Mouse (Mus musculus): ENCODE measurements around the gene Htr3b. TPM values are rescaled to one million over a fixed set of nuclear protein-coding genes. Genes with fewer than 3 reads are reported as not detected.

Gene Htr3b
- polyA plus RNA-seq, 1 experiment, result not detected

- DNase-seq, result no peak
- TF ChIP-seq CTCF (IDR thresholded peaks at IDR 0.05; ENCODE audit: insufficient read depth, low read length) (no peak), POLR2A (IDR thresholded peaks at IDR 0.05; ENCODE audit: borderline replicate concordance, extremely low read depth, low read depth, low read length) (no peak)
- H3K4me3 ChIP-seq (replicated peaks; ENCODE audit: extremely low read depth, low read depth, low read length), result no peak overlapping the region
- no peaks in the 10 kb centered on the region for H3K4me1 ChIP-seq (ENCODE audit: control insufficient read depth, insufficient read depth, low read length)
- 53% methylated on average over 1 of the region's 1 CpGs for WGBS
Observed at GRCm38 (mm10) chr9:48942349-48942748, 22.4 kb downstream of the Htr3b start.

DNA sequence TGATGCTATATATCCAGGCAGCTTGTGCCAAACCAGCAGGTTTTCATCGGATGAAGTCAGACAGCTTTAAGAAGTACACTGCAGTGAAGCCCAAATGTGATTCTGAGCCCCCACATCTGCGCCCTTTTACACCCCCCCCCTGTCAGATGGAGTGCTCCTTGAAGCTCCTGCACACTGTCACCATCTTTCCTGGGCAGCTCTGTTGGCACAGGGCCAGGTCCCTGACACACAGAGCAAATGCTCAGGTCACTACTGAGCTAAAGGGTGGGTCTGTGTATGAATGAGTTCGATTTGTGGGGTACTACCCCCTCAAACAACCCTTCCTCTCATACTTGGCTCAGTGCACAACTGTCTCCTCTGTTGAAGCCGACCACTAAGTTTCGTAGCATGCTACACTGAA lies 35.4 kb downstream of the Htr3b start:
- Histone ChIP-seq H3K4me3 (replicated peaks; ENCODE audit: extremely low read depth, low read depth, low read length) (no peak overlapping the region), H3K4me1 (ENCODE audit: control insufficient read depth, insufficient read depth, low read length) (no peaks in the 10 kb centered on the region)
- DNase-seq, result no peak
- 52% methylated on average over 5 of the region's 5 CpGs for WGBS
- TF ChIP-seq POLR2A (IDR thresholded peaks at IDR 0.05; ENCODE audit: borderline replicate concordance, extremely low read depth, low read depth, low read length) (no peak), CTCF (IDR thresholded peaks at IDR 0.05; ENCODE audit: insufficient read depth, low read length) (no peak)

- DNase-seq, result no peak
- Histone ChIP-seq H3K4me1 (ENCODE audit: control insufficient read depth, insufficient read depth, low read length) (no peaks in the 10 kb centered on the region), H3K4me3 (replicated peaks; ENCODE audit: extremely low read depth, low read depth, low read length) (no peak overlapping the region)
- TF ChIP-seq POLR2A (IDR thresholded peaks at IDR 0.05; ENCODE audit: borderline replicate concordance, extremely low read depth, low read depth, low read length) (no peak), CTCF (IDR thresholded peaks at IDR 0.05; ENCODE audit: insufficient read depth, low read length) (no peak)
- WGBS, result 55% methylated on average over 3 of the region's 3 CpGs
Observed at GRCm38 (mm10) chr9:48928781-48929180, 36.0 kb downstream of the Htr3b start.

- Histone ChIP-seq H3K4me1 (ENCODE audit: control insufficient read depth, insufficient read depth, low read length) (no peaks in the 10 kb centered on the region), H3K4me3 (replicated peaks; ENCODE audit: extremely low read depth, low read depth, low read length) (no peak overlapping the region)
- 72% methylated on average over 18 of the region's 18 CpGs for WGBS
- no peak for TF ChIP-seq CTCF (IDR thresholded peaks at IDR 0.05; ENCODE audit: insufficient read depth, low read length)
- DNase-seq, result no peak
Observed at GRCm38 (mm10) chr9:48916011-48916788, 48.6 kb downstream of the Htr3b start.

- no peaks in the 10 kb centered on the region for H3K4me1 ChIP-seq (ENCODE audit: control insufficient read depth, insufficient read depth, low read length)
- H3K4me3 ChIP-seq (replicated peaks; ENCODE audit: extremely low read depth, low read depth, low read length), result no peak within 1 kb of the TSS
- DNase-seq, result peak; percentile 5
- TF ChIP-seq POLR2A (IDR thresholded peaks at IDR 0.05; ENCODE audit: borderline replicate concordance, extremely low read depth, low read depth, low read length) (no peak), CTCF (IDR thresholded peaks at IDR 0.05; ENCODE audit: insufficient read depth, low read length) (no peak)
- WGBS, result 8% methylated on average over 9 of the region's 9 CpGs
Observed at GRCm38 (mm10) chr9:48910885-48911537, 53.8 kb downstream of the Htr3b start, which contains the start of gene Htr3a. Gene Htr3a (minus strand): TSS chr9:48911099.

- Histone ChIP-seq H3K4me3 (replicated peaks; ENCODE audit: extremely low read depth, low read depth, low read length) (no peak overlapping the region), H3K4me1 (ENCODE audit: control insufficient read depth, insufficient read depth, low read length) (no peaks in the 10 kb centered on the region)
- no peak for DNase-seq
- TF ChIP-seq CTCF (IDR thresholded peaks at IDR 0.05; ENCODE audit: insufficient read depth, low read length) (no peak), POLR2A (IDR thresholded peaks at IDR 0.05; ENCODE audit: borderline replicate concordance, extremely low read depth, low read depth, low read length) (no peak)
- 72% methylated on average over 5 of the region's 5 CpGs for WGBS
Observed at GRCm38 (mm10) chr9:48904421-48904820, 60.4 kb downstream of the Htr3b start.

DNA sequence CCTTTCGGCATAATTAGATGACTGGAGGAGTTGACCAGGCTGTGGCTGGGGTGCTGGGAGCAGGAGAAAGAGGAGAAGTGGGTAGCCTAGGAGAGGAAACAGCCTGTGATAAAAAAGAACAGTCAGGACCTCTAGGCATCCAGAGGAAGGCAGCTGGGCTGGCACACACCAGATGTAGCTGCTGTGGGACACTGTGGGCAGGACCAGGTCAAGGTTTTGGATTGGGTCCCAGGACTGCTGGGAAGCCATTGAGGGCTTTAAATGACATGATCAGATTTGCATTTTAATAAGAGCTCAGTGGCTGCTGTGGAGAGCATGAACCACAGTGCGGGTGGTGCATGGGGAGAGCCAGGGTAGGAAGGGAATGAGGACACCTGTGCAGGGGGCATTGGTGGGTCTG lies 61.0 kb downstream of the Htr3b start:
- H3K4me1 ChIP-seq (ENCODE audit: control insufficient read depth, insufficient read depth, low read length), result no peaks in the 10 kb centered on the region
- no peak overlapping the region for H3K4me3 ChIP-seq (replicated peaks; ENCODE audit: extremely low read depth, low read depth, low read length)
- DNase-seq, result no peak
- WGBS, result 81% methylated on average over 2 of the region's 2 CpGs
- TF ChIP-seq POLR2A (IDR thresholded peaks at IDR 0.05; ENCODE audit: borderline replicate concordance, extremely low read depth, low read depth, low read length) (no peak), CTCF (IDR thresholded peaks at IDR 0.05; ENCODE audit: insufficient read depth, low read length) (no peak)

GRCm38 (mm10) chr9:48898551-48898950 lies 66.2 kb downstream of the Htr3b start:
- H3K4me3 ChIP-seq (replicated peaks; ENCODE audit: extremely low read depth, low read depth, low read length), result no peak overlapping the region
- TF ChIP-seq POLR2A (IDR thresholded peaks at IDR 0.05; ENCODE audit: borderline replicate concordance, extremely low read depth, low read depth, low read length) (no peak), CTCF (IDR thresholded peaks at IDR 0.05; ENCODE audit: insufficient read depth, low read length) (no peak)
- WGBS, result 19% methylated on average over 8 of the region's 8 CpGs
- DNase-seq, result no peak
- no peaks in the 10 kb centered on the region for H3K4me1 ChIP-seq (ENCODE audit: control insufficient read depth, insufficient read depth, low read length)

GRCm38 (mm10) chr9:48895819-48896536 lies 68.8 kb downstream of the Htr3b start:
- no peak for DNase-seq
- no peak overlapping the region for H3K4me3 ChIP-seq (replicated peaks; ENCODE audit: extremely low read depth, low read depth, low read length)
- TF ChIP-seq CTCF (IDR thresholded peaks at IDR 0.05; ENCODE audit: insufficient read depth, low read length) (no peak), POLR2A (IDR thresholded peaks at IDR 0.05; ENCODE audit: borderline replicate concordance, extremely low read depth, low read depth, low read length) (no peak)
- WGBS, result 28% methylated on average over 18 of the region's 18 CpGs
- no peaks in the 10 kb centered on the region for H3K4me1 ChIP-seq (ENCODE audit: control insufficient read depth, insufficient read depth, low read length)

Data from lung, adult 2 months (tissue).